ENCODE assay signal across 8 mouse cellular contexts in the genomic region with DNA sequence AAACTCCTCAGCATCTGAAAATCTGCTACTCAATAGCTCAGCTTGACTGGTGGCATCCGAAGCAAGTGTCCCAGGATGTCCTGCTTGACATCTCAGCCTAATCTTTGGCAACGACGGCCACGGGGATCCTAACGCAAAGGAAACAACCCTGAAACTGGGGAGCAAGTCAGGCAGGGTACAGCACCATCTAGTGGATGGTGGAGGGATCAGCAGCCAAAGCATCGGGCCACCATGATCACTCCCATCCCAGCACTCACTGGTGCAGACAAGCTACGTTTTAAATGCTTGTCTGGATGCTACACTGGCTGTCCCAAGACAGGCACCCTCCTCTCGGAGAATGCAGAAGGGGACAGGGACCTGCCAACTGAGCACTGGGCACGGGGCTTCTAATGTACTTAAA. TPM values are rescaled to one million over a fixed set of nuclear protein-coding genes. Genes with fewer than 3 reads are reported as not detected.
DNase-seq lines count a peak whose midpoint lies in the region; ATAC-seq and TF ChIP-seq lines count a peak whose summit lies in the region.

Apol8 (minus strand) TSS at position 156 of the 400 bp plus-strand sequence.

- DNase-seq in kidney, adult 18-20 months = peak; percentile 55
- peak; percentile 84 for DNase-seq in MEL (ENCODE audit: low read depth, low spot score)
- DNase-seq in cerebellum, adult 8-10 months = peak; percentile 59
- DNase-seq in heart, postnatal 36 days = peak; percentile 38 to 53
- DNase-seq in left cerebral cortex, postnatal 14 days (ENCODE audit: low spot score in 2 of 2) = peak; percentile 73 to 74
- DNase-seq in monocyte, adult 2 months (ENCODE audit: low read depth in 1 of 2, low spot score in 2 of 2) = peak; percentile 37 to 40
- peak; percentile 63 for DNase-seq in thymus, postnatal 14 days

- no peaks in the 10 kb centered on the region for H3K79me2 ChIP-seq in MEL (ENCODE audit: control insufficient read depth, insufficient read depth, low read length, poor library complexity)

- no peak within 1 kb of the TSS for H3K27ac ChIP-seq in kidney, embryonic 15.5 days
- no peak within 1 kb of the TSS for H3K27ac ChIP-seq in MEL (ENCODE audit: control insufficient read depth, low read depth, low read length)

- 8% methylated on average over 9 of the region's 9 CpGs for WGBS in kidney, embryonic 15.5 days

- TF ChIP-seq CTCF in MEL (IDR thresholded peaks at IDR 0.05 in 2 of 3, conservative IDR thresholded peaks at IDR 0.05 in 1 of 3; ENCODE audit: control insufficient read depth in 1 of 3, insufficient read depth in 1 of 3, low read depth in 2 of 3, low read length in 3 of 3, poor library complexity in 1 of 3, severe bottlenecking in 1 of 3) = peak; percentile 93 to 99 (median 94)

- H3K27me3 ChIP-seq in kidney, embryonic 15.5 days = no peaks in the 10 kb centered on the region
- no peaks in the 10 kb centered on the region for H3K27me3 ChIP-seq in MEL (ENCODE audit: control insufficient read depth in 1 of 2, insufficient read depth in 2 of 2, low read length in 2 of 2)

- H3K4me1 ChIP-seq in kidney, embryonic 15.5 days = no peaks in the 10 kb centered on the region
- H3K4me1 ChIP-seq in MEL (ENCODE audit: control insufficient read depth in 1 of 2, insufficient read depth in 2 of 2, low read length in 2 of 2) = peaks cover 0 to 3% of the 10 kb centered on the region in 2 experiments; a peak in 1 of 4 replicates

- H3K4me3 ChIP-seq in kidney, embryonic 15.5 days (replicated peaks) = no peak within 1 kb of the TSS
- H3K4me3 ChIP-seq in MEL (ENCODE audit: control insufficient read depth in 1 of 2, insufficient read depth in 1 of 2, low read depth in 2 of 2, low read length in 2 of 2) = peak within 1 kb of the TSS; percentile 34 to 58

- no peak for TF ChIP-seq POLR2A in MEL (IDR thresholded peaks at IDR 0.05; ENCODE audit: control insufficient read depth in 1 of 2, insufficient read depth in 1 of 2, low read depth in 1 of 2, low read length in 2 of 2, poor library complexity in 1 of 2)

- intact Hi-C loops in heart, postnatal 36 days (cut with DNase I) = no loop called here
- intact Hi-C loops in left cerebral cortex, postnatal 14 days (cut with DNase I) = no loop called here

- no peaks in the 10 kb centered on the region for H3K9me3 ChIP-seq in kidney, embryonic 15.5 days (replicated peaks)
- no peaks in the 10 kb centered on the region for H3K9me3 ChIP-seq in MEL (replicated peaks; ENCODE audit: insufficient read depth, low read length)

- ATAC-seq in kidney, embryonic 15.5 days (replicated peaks; ENCODE audit: low FRiP score) = no peak

- TF ChIP-seq RAD21 in MEL (IDR thresholded peaks at IDR 0.05; ENCODE audit: low read depth, low read length) = peak; percentile 64

- peaks cover 28% of the 10 kb centered on the region for H3K36me3 ChIP-seq in kidney, embryonic 15.5 days
- H3K36me3 ChIP-seq in MEL (ENCODE audit: control insufficient read depth in 1 of 2, insufficient read depth in 2 of 2, low read length in 2 of 2) = no peaks in the 10 kb centered on the region; a peak in 1 of 4 replicates

- no peak for TF ChIP-seq EP300 in MEL (IDR thresholded peaks at IDR 0.05; ENCODE audit: low read depth in 1 of 2, low read length in 2 of 2)

- no peak within 1 kb of the TSS for H3K4me2 ChIP-seq in kidney, embryonic 15.5 days

- H3K9ac ChIP-seq in kidney, embryonic 15.5 days = no peak within 1 kb of the TSS
- H3K9ac ChIP-seq in MEL (ENCODE audit: control insufficient read depth, low read depth, low read length, poor library complexity, severe bottlenecking) = peak within 1 kb of the TSS; percentile 53

TF ChIP-seq in MEL, 35 proteins besides CTCF, POLR2A, EP300 and RAD21:
- TF ChIP-seq TBP (IDR thresholded peaks at IDR 0.05; ENCODE audit: low read depth, low read length) = no peak
- no peak for TF ChIP-seq RCOR1 (IDR thresholded peaks at IDR 0.05; ENCODE audit: low read depth, low read length)
- no peak for TF ChIP-seq JUND (IDR thresholded peaks at IDR 0.05; ENCODE audit: low read depth, low read length)
- TF ChIP-seq ZKSCAN1 (IDR thresholded peaks at IDR 0.05; ENCODE audit: low read depth, low read length) = no peak
- TF ChIP-seq BHLHE40 (IDR thresholded peaks at IDR 0.05; ENCODE audit: borderline replicate concordance, low read depth, low read length) = no peak
- no peak for TF ChIP-seq ZNF384 (IDR thresholded peaks at IDR 0.05; ENCODE audit: low read depth, low read length)
- TF ChIP-seq ZC3H11A (IDR thresholded peaks at IDR 0.05; ENCODE audit: low read depth, low read length) = peak; percentile 55
- TF ChIP-seq POLR2AphosphoS2 (IDR thresholded peaks at IDR 0.05; ENCODE audit: low read length) = no peak
- no peak for TF ChIP-seq MXI1 (IDR thresholded peaks at IDR 0.05; ENCODE audit: low read depth, low read length)
- TF ChIP-seq TAL1 (IDR thresholded peaks at IDR 0.05; ENCODE audit: low read length) = no peak
- no peak for TF ChIP-seq NELFE (IDR thresholded peaks at IDR 0.05; ENCODE audit: low read depth, low read length)
- TF ChIP-seq HCFC1 (IDR thresholded peaks at IDR 0.05; ENCODE audit: low read depth, low read length) = 0 out of 2 replicates have a peak, but pooled peaks have one; percentile 29
- peak; percentile 70 for TF ChIP-seq SMC3 (IDR thresholded peaks at IDR 0.05; ENCODE audit: low read depth, low read length)
- no peak for TF ChIP-seq NRF1 (IDR thresholded peaks at IDR 0.05; ENCODE audit: insufficient read depth, low read depth, low read length, poor library complexity, severe bottlenecking)
- no peak for TF ChIP-seq GATA1 (IDR thresholded peaks at IDR 0.05; ENCODE audit: low read depth, low read length)
- no peak for TF ChIP-seq CHD1 (IDR thresholded peaks at IDR 0.05; ENCODE audit: low read depth, low read length)
TF ChIP-seq in MEL: peak in this region for 3.

RNA-seq across cellular contexts. Expression of gene Apol8, which starts in this region (rescaled TPM):
- polyA plus RNA-seq in kidney, embryonic 15.5 days (2015; fragmentation: Nextera tagmentation; extraction: Ambion mirVana) = 0.26 and 0.45 TPM in 2 replicates
- 0.39 and 1.4 TPM in 2 replicates for total RNA-seq in MEL (2012; rRNA removed)
- polyA plus RNA-seq in MEL (2012; ENCODE audit: insufficient read depth in 1 of 2, insufficient read length in 2 of 2, low read depth in 1 of 2, low replicate concordance in 2 of 2, missing spikeins in 1 of 2) = under 1 TPM in 1 of 2 experiments, not detected in 1; 0.74 TPM
- total RNA-seq in heart, postnatal 36 days (2021) = not detected
- total RNA-seq in left cerebral cortex, postnatal 14 days (2021) = 1 to 10 TPM; 1.3 to 3.2 TPM

Comparison
In these comparisons a context has a peak if more than half of its experiments do, and no peak if none do; other contexts are left out.
1. Peak in DNase-seq in heart, postnatal 36 days; RNA of the gene not detected or under 1 TPM.